Mouse (Mus musculus): Measurements from ENCODE around the gene Tmem208. TPM values are rescaled to one million over a fixed set of nuclear protein-coding genes. Genes with fewer than 3 reads are reported as not detected.

The Tmem208 gene
- polyA plus RNA-seq, 1 experiment from 2014 or later = 128 TPM

GRCm38 (mm10) chr8:105304325-105305210, 21.6 kb upstream of the Tmem208 start:
- H3K27me3 ChIP-seq (ENCODE audit: control insufficient read depth, insufficient read depth, low read length) = no peaks in the 10 kb centered on the region
- ATAC-seq (ENCODE audit: insufficient number of reproducible peaks, insufficient read depth, low FRiP score, low read depth) = no peak
- no peak overlapping the region for H3K4me3 ChIP-seq (ENCODE audit: low read depth, low read length)
- H3K4me2 ChIP-seq (replicated peaks; ENCODE audit: low read depth, low read length) = 0 out of 2 replicates have a peak overlapping the region, but pooled peaks have one; percentile 71
- no peak overlapping the region for H3K9ac ChIP-seq (replicated peaks; ENCODE audit: low read depth, low read length)
- peaks cover 66% of the 10 kb centered on the region for H3K36me3 ChIP-seq (ENCODE audit: control insufficient read depth, insufficient read depth, low read length)
- 54% methylated on average over 9 of the region's 9 CpGs for WGBS
- peaks cover 26% of the 10 kb centered on the region for H3K4me1 ChIP-seq (ENCODE audit: control insufficient read depth, insufficient read depth, low read length)
- peak overlapping the region; percentile 61; the same call in 1 of the 2 replicates for H3K27ac ChIP-seq (ENCODE audit: low read length)
- H3K9me3 ChIP-seq (ENCODE audit: control insufficient read depth, low read depth, low read length) = no peaks in the 10 kb centered on the region

GRCm38 (mm10) chr8:105305211-105306145, 20.7 kb upstream of the Tmem208 start, which contains the start of gene Elmo3:
Gene Elmo3 (plus strand): TSS chr8:105305601.
- Histone ChIP-seq H3K27ac (ENCODE audit: low read length) (peak within 1 kb of the TSS; percentile 85), H3K4me3 (ENCODE audit: low read depth, low read length) (peak within 1 kb of the TSS; percentile 36), H3K9ac (replicated peaks; ENCODE audit: low read depth, low read length) (peak within 1 kb of the TSS; percentile 36; the same call in 1 of the 2 replicates), H3K9me3 (ENCODE audit: control insufficient read depth, low read depth, low read length) (no peaks in the 10 kb centered on the region), H3K36me3 (ENCODE audit: control insufficient read depth, insufficient read depth, low read length) (peaks cover 59% of the 10 kb centered on the region), H3K27me3 (ENCODE audit: control insufficient read depth, insufficient read depth, low read length) (no peaks in the 10 kb centered on the region), H3K4me2 (replicated peaks; ENCODE audit: low read depth, low read length) (peak within 1 kb of the TSS; percentile 71), H3K4me1 (ENCODE audit: control insufficient read depth, insufficient read depth, low read length) (peaks cover 26% of the 10 kb centered on the region)
- 4% methylated on average over 29 of the region's 30 CpGs for WGBS
- ATAC-seq (ENCODE audit: insufficient number of reproducible peaks, insufficient read depth, low FRiP score, low read depth) = peak; percentile 92

GRCm38 (mm10) chr8:105306146-105306691, 19.9 kb upstream of the Tmem208 start:
- peak overlapping the region; percentile 36; the same call in 1 of the 2 replicates for H3K9ac ChIP-seq (replicated peaks; ENCODE audit: low read depth, low read length)
- 0 out of 2 replicates have a peak, but pooled peaks have one; percentile 5 for ATAC-seq (ENCODE audit: insufficient number of reproducible peaks, insufficient read depth, low FRiP score, low read depth)

GRCm38 (mm10) chr8:105307670-105308069, 18.5 kb upstream of the Tmem208 start:
- H3K9ac ChIP-seq (replicated peaks; ENCODE audit: low read depth, low read length) = no peak overlapping the region
- no peak overlapping the region for H3K4me2 ChIP-seq (replicated peaks; ENCODE audit: low read depth, low read length)
- H3K36me3 ChIP-seq (ENCODE audit: control insufficient read depth, insufficient read depth, low read length) = peaks cover 42% of the 10 kb centered on the region
- H3K27ac ChIP-seq (ENCODE audit: low read length) = no peak overlapping the region
- no peak for ATAC-seq (ENCODE audit: insufficient number of reproducible peaks, insufficient read depth, low FRiP score, low read depth)
- H3K9me3 ChIP-seq (ENCODE audit: control insufficient read depth, low read depth, low read length) = no peaks in the 10 kb centered on the region
- whole genome bisulfite sequencing = 95% methylated on average over 13 of the region's 13 CpGs
- no peaks in the 10 kb centered on the region for H3K27me3 ChIP-seq (ENCODE audit: control insufficient read depth, insufficient read depth, low read length)
- H3K4me3 ChIP-seq (ENCODE audit: low read depth, low read length) = no peak overlapping the region
- peaks cover 26% of the 10 kb centered on the region for H3K4me1 ChIP-seq (ENCODE audit: control insufficient read depth, insufficient read depth, low read length)

More at GRCm38 (mm10) chr8:105306146-105306691, 19.9 kb upstream of the Tmem208 start:
- WGBS = 38% methylated on average over 5 of the region's 5 CpGs
- Histone ChIP-seq H3K27ac (ENCODE audit: low read length) (peak overlapping the region; percentile 85), H3K27me3 (ENCODE audit: control insufficient read depth, insufficient read depth, low read length) (no peaks in the 10 kb centered on the region), H3K4me3 (ENCODE audit: low read depth, low read length) (peak overlapping the region; percentile 36), H3K36me3 (ENCODE audit: control insufficient read depth, insufficient read depth, low read length) (peaks cover 51% of the 10 kb centered on the region), H3K4me1 (ENCODE audit: control insufficient read depth, insufficient read depth, low read length) (peaks cover 26% of the 10 kb centered on the region), H3K9me3 (ENCODE audit: control insufficient read depth, low read depth, low read length) (no peaks in the 10 kb centered on the region), H3K4me2 (replicated peaks; ENCODE audit: low read depth, low read length) (peak overlapping the region; percentile 71)

GRCm38 (mm10) chr8:105308428-105308827, 17.7 kb upstream of the Tmem208 start:
- Histone ChIP-seq H3K4me2 (replicated peaks; ENCODE audit: low read depth, low read length) (no peak overlapping the region), H3K27me3 (ENCODE audit: control insufficient read depth, insufficient read depth, low read length) (no peaks in the 10 kb centered on the region), H3K36me3 (ENCODE audit: control insufficient read depth, insufficient read depth, low read length) (peaks cover 43% of the 10 kb centered on the region), H3K9me3 (ENCODE audit: control insufficient read depth, low read depth, low read length) (no peaks in the 10 kb centered on the region), H3K27ac (ENCODE audit: low read length) (no peak overlapping the region), H3K4me1 (ENCODE audit: control insufficient read depth, insufficient read depth, low read length) (peaks cover 26% of the 10 kb centered on the region), H3K4me3 (ENCODE audit: low read depth, low read length) (no peak overlapping the region), H3K9ac (replicated peaks; ENCODE audit: low read depth, low read length) (no peak overlapping the region)
- no peak for ATAC-seq (ENCODE audit: insufficient number of reproducible peaks, insufficient read depth, low FRiP score, low read depth)
- WGBS = 91% methylated on average over 10 of the region's 10 CpGs

GRCm38 (mm10) chr8:105309142-105309847, 16.9 kb upstream of the Tmem208 start:
- no peak for ATAC-seq (ENCODE audit: insufficient number of reproducible peaks, insufficient read depth, low FRiP score, low read depth)
- peaks cover 37% of the 10 kb centered on the region for H3K36me3 ChIP-seq (ENCODE audit: control insufficient read depth, insufficient read depth, low read length)
- no peaks in the 10 kb centered on the region for H3K9me3 ChIP-seq (ENCODE audit: control insufficient read depth, low read depth, low read length)
- no peak overlapping the region for H3K9ac ChIP-seq (replicated peaks; ENCODE audit: low read depth, low read length)
- peaks cover 20% of the 10 kb centered on the region for H3K4me1 ChIP-seq (ENCODE audit: control insufficient read depth, insufficient read depth, low read length)
- no peaks in the 10 kb centered on the region for H3K27me3 ChIP-seq (ENCODE audit: control insufficient read depth, insufficient read depth, low read length)
- 84% methylated on average over 15 of the region's 15 CpGs for WGBS
- H3K27ac ChIP-seq (ENCODE audit: low read length) = no peak overlapping the region
- H3K4me2 ChIP-seq (replicated peaks; ENCODE audit: low read depth, low read length) = no peak overlapping the region
- no peak overlapping the region for H3K4me3 ChIP-seq (ENCODE audit: low read depth, low read length)

- H3K27me3 ChIP-seq (ENCODE audit: control insufficient read depth, insufficient read depth, low read length) = no peaks in the 10 kb centered on the region
- H3K4me1 ChIP-seq (ENCODE audit: control insufficient read depth, insufficient read depth, low read length) = peaks cover 13% of the 10 kb centered on the region
- ATAC-seq (ENCODE audit: insufficient number of reproducible peaks, insufficient read depth, low FRiP score, low read depth) = no peak
- no peak overlapping the region for H3K9ac ChIP-seq (replicated peaks; ENCODE audit: low read depth, low read length)
- H3K4me2 ChIP-seq (replicated peaks; ENCODE audit: low read depth, low read length) = no peak overlapping the region
- 80% methylated on average over 8 of the region's 8 CpGs for WGBS
- H3K9me3 ChIP-seq (ENCODE audit: control insufficient read depth, low read depth, low read length) = no peaks in the 10 kb centered on the region
- H3K27ac ChIP-seq (ENCODE audit: low read length) = no peak overlapping the region
- H3K4me3 ChIP-seq (ENCODE audit: low read depth, low read length) = no peak overlapping the region
- H3K36me3 ChIP-seq (ENCODE audit: control insufficient read depth, insufficient read depth, low read length) = peaks cover 39% of the 10 kb centered on the region
Measured at GRCm38 (mm10) chr8:105310118-105310517, 16.0 kb upstream of the Tmem208 start.
